Mouse (Mus musculus): ENCODE data around the gene Hmgcs1.

Gene Hmgcs1

GRCm38 (mm10) chr13:119753859-119754634 is 63.9 kb downstream of the Hmgcs1 start:
- no peak for DNase-seq

GRCm38 (mm10) chr13:119754635-119755020 is 64.4 kb downstream of the Hmgcs1 start:
- DNase-seq: no peak

- no peak for DNase-seq
These were observed 65.0 kb downstream of the Hmgcs1 start for GRCm38 (mm10) chr13:119755141-119755547.

GRCm38 (mm10) chr13:119755681-119756471 is 65.7 kb downstream of the Hmgcs1 start, which contains the start of gene Nim1k:
Gene Nim1k (minus strand): TSS chr13:119755882.
- peak; percentile 87 for DNase-seq

- peak; percentile 6 for DNase-seq
These were observed 66.7 kb downstream of the Hmgcs1 start for GRCm38 (mm10) chr13:119756831-119757230.

All from kidney, postnatal 14 days (tissue).